Mouse (Mus musculus): Measurements from ENCODE around the gene Sp110. TPM values are rescaled to one million over a fixed set of nuclear protein-coding genes. Genes with fewer than 3 reads are reported as not detected.
"Not testable (repeated sequence)": the region's sequence is repeated elsewhere in the genome, so short reads cannot be mapped to it uniquely, and the experiment has no call there.

The Sp110 gene
- total RNA-seq, 2 experiments from 2014 or later = 0.72 to 1.3 TPM

DNA sequence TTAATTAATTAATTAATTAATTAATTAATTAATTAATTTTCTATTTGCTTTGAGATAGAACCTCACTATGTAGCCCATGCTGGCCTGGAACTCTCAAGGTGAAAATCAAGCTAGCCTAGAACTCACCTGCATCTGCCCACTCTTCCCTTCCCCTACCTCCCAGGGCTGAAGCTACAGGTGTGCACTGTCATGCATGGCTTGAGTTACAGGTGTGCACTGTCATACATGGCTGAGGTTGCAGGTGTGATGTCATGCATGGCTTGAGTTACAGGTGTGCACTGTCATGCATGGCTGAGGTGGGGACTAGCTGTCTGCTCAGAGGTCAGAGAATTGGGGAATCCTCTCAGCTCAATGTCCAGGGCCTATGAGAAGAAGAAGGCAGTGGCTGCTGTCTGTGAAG, 52.2 kb downstream of the Sp110 start:
- not testable (repeated sequence) for DNase-seq

DNA sequence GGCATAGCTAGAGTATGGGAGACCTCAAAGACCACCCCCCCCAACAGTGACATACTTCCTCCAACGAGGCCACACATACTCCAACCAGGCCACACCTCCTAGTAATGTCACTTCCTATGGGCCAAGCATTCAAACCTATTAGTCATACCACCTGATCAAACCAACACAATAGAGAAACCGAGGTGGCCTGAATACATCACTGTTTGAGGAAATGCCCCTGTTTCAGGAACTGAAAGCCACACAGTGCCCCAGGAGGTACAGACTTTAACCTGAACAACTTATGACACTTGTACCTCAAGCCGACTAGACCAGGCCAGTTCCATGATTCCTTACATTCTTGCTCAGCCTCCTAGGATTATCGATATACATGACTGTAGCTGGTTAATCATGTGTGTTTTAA, 54.8 kb downstream of the Sp110 start:
- not testable (repeated sequence) for DNase-seq

DNA sequence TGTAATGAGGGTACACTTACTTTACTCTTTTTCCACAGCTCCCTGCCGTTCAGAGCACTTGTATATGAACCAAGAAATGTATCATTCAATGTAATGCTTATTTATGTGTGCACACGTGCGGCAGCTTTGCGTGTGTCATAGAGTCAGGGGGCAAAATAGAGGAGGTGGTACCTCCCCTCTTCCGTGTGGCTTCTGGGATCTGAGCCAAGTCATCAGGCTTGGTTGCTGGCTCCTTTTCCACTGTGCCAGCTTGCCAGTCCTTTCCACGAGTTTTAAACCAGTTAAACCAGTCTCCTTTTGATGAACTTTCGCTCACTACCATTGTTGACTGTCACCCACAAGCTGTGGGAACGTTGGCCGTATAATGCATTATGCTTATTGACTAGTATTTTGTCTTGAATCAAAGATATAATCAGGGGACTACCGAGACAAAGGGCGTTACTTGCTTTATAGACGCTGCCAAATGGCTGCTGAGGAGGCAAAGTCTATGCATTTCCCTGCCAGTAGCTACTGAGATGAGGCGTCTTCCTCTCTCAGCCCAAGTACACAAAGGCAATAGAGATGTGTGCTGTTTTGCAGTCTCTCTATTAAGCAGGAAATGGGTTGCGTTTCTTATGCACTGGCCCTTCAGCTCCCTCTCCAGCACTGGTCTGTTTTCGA, 70.0 kb downstream of the Sp110 start:
- peak; percentile 10 for DNase-seq

Other genes with a start within 250 kb of the Sp110 start
- not detected for gene G530012D18Rik, start 23.1 kb downstream of the Sp110 start, total RNA-seq (2021)
- 1 to 10 TPM in 1 of 2 experiments, under 1 TPM in 1; 0.18 to 1.9 TPM for gene Sp140, start 1.6 kb upstream of the Sp110 start, total RNA-seq (2021)
- gene Sp100, start 51.2 kb upstream of the Sp110 start, total RNA-seq (2021) = 1 to 10 TPM; 4.6 to 4.9 TPM
- under 1 TPM; 0.15 to 0.48 TPM for gene A630001G21Rik, start 179.8 kb upstream of the Sp110 start, total RNA-seq (2021)
- gene Cab39, start 194.6 kb upstream of the Sp110 start, total RNA-seq (2021) = 100 to 1,000 TPM; 142 to 177 TPM

Data from gastrocnemius, postnatal 25 days (tissue).